Mouse (Mus musculus) bone marrow, adult 2 months (tissue): ENCODE data around the gene Mitf.

ENCODE experiments used
- CTCF ChIP-seq: fragments of 200-500 bp; IDR thresholded peaks from 2 replicates; pipeline ENCODE4 v1.5.1; 2011; ENCODE audit warnings: low read length, control low read depth; ENCODE audit not compliant: control insufficient read depth, insufficient read depth
- POLR2A ChIP-seq: fragments of 200-500 bp; IDR thresholded peaks from 2 replicates; pipeline ENCODE4 v1.6.1; 2011; ENCODE audit warnings: low read depth, mild to moderate bottlenecking, control low read depth, low read length, borderline replicate concordance; ENCODE audit not compliant: control insufficient read depth

DNA sequence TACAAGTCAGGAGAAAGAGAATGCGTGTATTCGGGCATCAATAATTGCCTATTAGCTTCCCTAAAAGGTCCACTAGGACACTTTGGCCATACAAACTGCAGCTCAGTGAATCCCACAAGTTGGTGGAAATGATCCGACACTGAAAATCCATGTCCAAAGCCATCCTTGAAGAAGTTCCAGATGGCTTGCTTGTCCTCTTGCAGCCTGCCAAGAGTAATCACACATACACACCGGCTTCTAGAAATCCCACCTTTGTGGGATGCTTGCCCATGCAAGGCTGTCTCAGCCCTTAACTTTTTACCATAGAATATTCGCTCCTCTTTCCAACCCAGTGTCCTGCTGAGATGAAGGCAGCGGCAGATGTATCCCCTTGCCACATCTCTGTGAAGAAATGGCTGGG is 240.9 kb downstream of the Mitf start:
- no peak for TF ChIP-seq CTCF
- no peak for TF ChIP-seq POLR2A
